Mouse (Mus musculus) olfactory bulb, adult 2 months (tissue): Measurements from ENCODE around the gene Med13l. TPM values are rescaled to one million over a fixed set of nuclear protein-coding genes. Genes with fewer than 3 reads are reported as not detected.
A peak's percentile ranks its signal among the peaks of the same experiment; 100 is the strongest.

Experiments used
- H3K27ac ChIP-seq: fragments of 200-500 bp; 2 replicates; pipeline ENCODE4 v1.5.1; 2012; ENCODE audit warnings: low read depth, low read length; ENCODE audit not compliant: insufficient read depth
- H3K4me1 ChIP-seq: fragments of 200-500 bp; 2 replicates; pipeline ENCODE4 v1.6.1; 2012; ENCODE audit warnings: low read length; ENCODE audit not compliant: control insufficient read depth, insufficient read depth
- H3K4me3 ChIP-seq: fragments of 200-500 bp; 2 replicates; pipeline ENCODE4 v1.5.1; 2012; ENCODE audit warnings: mild to moderate bottlenecking, low read depth, low read length, moderate library complexity; ENCODE audit not compliant: insufficient read depth
- CTCF ChIP-seq: fragments of 200-500 bp; IDR thresholded peaks from 2 replicates; pipeline ENCODE4 v1.5.1; 2012; ENCODE audit warnings: low read depth, mild to moderate bottlenecking, low read length, moderate library complexity; ENCODE audit not compliant: insufficient read depth
- POLR2A ChIP-seq: fragments of 200-500 bp; IDR thresholded peaks from 2 replicates; pipeline ENCODE4 v1.6.1; 2012; ENCODE audit warnings: mild to moderate bottlenecking, low read depth, low read length, moderate library complexity; ENCODE audit not compliant: insufficient read depth
- WGBS: fragments of 180-500 bp; shearing (Covaris S2); methylation state at CpG from one replicate; pipeline ENCODE4 v1.1.7; 2018; 5-methylcytosine and 5-hydroxymethylcytosine counted together
- polyA plus RNA-seq: library from polyadenylated mRNA; stranded (reverse); fragments of >200 nt; gene quantifications from 2 replicates; pipeline ENCODE4 v1.2.4, GENCODE M21; 2012; ENCODE audit warnings: low replicate concordance; ENCODE audit not compliant: missing spikeins, insufficient read depth, insufficient read length

Gene Med13l
- polyA plus RNA-seq, 1 experiment: not detected

GRCm38 (mm10) chr5:118752868-118753267, 192.4 kb downstream of the Med13l start:
- Histone ChIP-seq H3K27ac (no peak overlapping the region), H3K4me3 (no peak overlapping the region), H3K4me1 (peaks cover 28% of the 10 kb centered on the region)
- 57% methylated on average over 3 of the region's 3 CpGs for WGBS
- no peak for TF ChIP-seq POLR2A
- TF ChIP-seq CTCF: no peak

- 0 out of 2 replicates have a peak overlapping the region, but pooled peaks have one; percentile 21 for H3K27ac ChIP-seq
- no peak for TF ChIP-seq POLR2A
- TF ChIP-seq CTCF: no peak
- WGBS: 62% methylated on average over 10 of the region's 10 CpGs
Measured at GRCm38 (mm10) chr5:118753471-118754044, 193.1 kb downstream of the Med13l start.

GRCm38 (mm10) chr5:118754191-118754759, 193.8 kb downstream of the Med13l start:
- WGBS: 35% methylated on average over 4 of the region's 4 CpGs
- TF ChIP-seq CTCF (no peak), POLR2A (no peak)
- H3K27ac ChIP-seq: 0 out of 2 replicates have a peak overlapping the region, but pooled peaks have one; percentile 21
- H3K4me3 ChIP-seq: no peak overlapping the region
- peaks cover 28% of the 10 kb centered on the region for H3K4me1 ChIP-seq

More at GRCm38 (mm10) chr5:118753471-118754044, 193.1 kb downstream of the Med13l start:
- H3K4me1 ChIP-seq: peaks cover 28% of the 10 kb centered on the region
- H3K4me3 ChIP-seq: no peak overlapping the region

- Histone ChIP-seq H3K4me3 (no peak overlapping the region), H3K4me1 (peaks cover 28% of the 10 kb centered on the region), H3K27ac (peak overlapping the region; percentile 7; the same call in 1 of the 2 replicates)
- 30% methylated on average over 2 of the region's 2 CpGs for WGBS
- TF ChIP-seq CTCF (peak; percentile 30; the same call in 1 of the 2 replicates), POLR2A (no peak)
Measured at GRCm38 (mm10) chr5:118756078-118756477, 195.6 kb downstream of the Med13l start.

GRCm38 (mm10) chr5:118757396-118758301, 197.2 kb downstream of the Med13l start:
- 69% methylated on average over 17 of the region's 17 CpGs for WGBS

GRCm38 (mm10) chr5:118760986-118761385, 200.5 kb downstream of the Med13l start:
- peaks cover 4% of the 10 kb centered on the region for H3K4me1 ChIP-seq
- WGBS: 83% methylated on average over 10 of the region's 10 CpGs
- TF ChIP-seq POLR2A (no peak), CTCF (no peak)
- no peak overlapping the region for H3K27ac ChIP-seq
- H3K4me3 ChIP-seq: no peak overlapping the region

More at GRCm38 (mm10) chr5:118757396-118758301, 197.2 kb downstream of the Med13l start:
- Histone ChIP-seq H3K4me1 (peaks cover 27% of the 10 kb centered on the region), H3K27ac (no peak overlapping the region), H3K4me3 (no peak overlapping the region)
- no peak for TF ChIP-seq POLR2A
- TF ChIP-seq CTCF: no peak

GRCm38 (mm10) chr5:118762499-118763185, 202.2 kb downstream of the Med13l start:
- Histone ChIP-seq H3K27ac (no peak overlapping the region), H3K4me1 (peaks cover 3% of the 10 kb centered on the region), H3K4me3 (no peak overlapping the region)
- 85% methylated on average over 18 of the region's 18 CpGs for WGBS
- TF ChIP-seq CTCF (no peak), POLR2A (no peak)

GRCm38 (mm10) chr5:118763353-118763752, 202.9 kb downstream of the Med13l start:
- 61% methylated on average over 5 of the region's 5 CpGs for WGBS
- peaks cover 3% of the 10 kb centered on the region for H3K4me1 ChIP-seq
- TF ChIP-seq POLR2A (no peak), CTCF (no peak)
- no peak overlapping the region for H3K27ac ChIP-seq
- H3K4me3 ChIP-seq: no peak overlapping the region
